Mouse (Mus musculus) MEL (cell line): ENCODE results near the gene Chsy1. TPM values are rescaled to one million over a fixed set of nuclear protein-coding genes. Genes with fewer than 3 reads are reported as not detected.

Source experiments
- DNase-seq: peaks from one replicate; pipeline ENCODE4 v3.0.0; 2011; ENCODE audit warnings: low read depth, low spot score
- H3K27ac ChIP-seq: 2 replicates; pipeline ENCODE4 v1.5.1; 2012; ENCODE audit warnings: low read depth, mild to moderate bottlenecking, control low read depth, low read length, moderate library complexity; ENCODE audit not compliant: control insufficient read depth
- H3K27me3 ChIP-seq, 2 experiments: fragments of 150-350 bp in 1 of 2; sonication (generic) in 1 of 2; 2 replicates each; pipeline ENCODE4 v1.6.1; 2012; ENCODE audit warnings: low read length in 2 of 2, mild to moderate bottlenecking in 2 of 2, improper control_type of control experiment in 1 of 2, moderate library complexity in 1 of 2; ENCODE audit not compliant: insufficient read depth in 2 of 2, control insufficient read depth in 1 of 2
- H3K36me3 ChIP-seq, 2 experiments: 2 replicates each; pipeline ENCODE4 v1.6.1; 2012 to 2014; ENCODE audit warnings: low read length in 2 of 2, improper control_type of control experiment in 1 of 2, inconsistent platforms in 1 of 2, mild to moderate bottlenecking in 1 of 2; ENCODE audit not compliant: insufficient read depth in 2 of 2, control insufficient read depth in 1 of 2
- H3K4me1 ChIP-seq, 2 experiments: fragments of 150-350 bp in 1 of 2; sonication (generic) in 1 of 2; 2 replicates each; pipeline ENCODE4 v1.6.1; 2012; ENCODE audit warnings: low read length in 2 of 2, improper control_type of control experiment in 1 of 2, mild to moderate bottlenecking in 1 of 2; ENCODE audit not compliant: insufficient read depth in 2 of 2, control insufficient read depth in 1 of 2
- H3K4me3 ChIP-seq, 2 experiments: fragments of 150-350 bp in 1 of 2; sonication (generic) in 1 of 2; 2 replicates each; pipeline ENCODE4 v1.5.1; 2012; ENCODE audit warnings: low read depth in 2 of 2, low read length in 2 of 2, mild to moderate bottlenecking in 2 of 2, moderate library complexity in 2 of 2, control low read depth in 1 of 2, improper control_type of control experiment in 1 of 2; ENCODE audit not compliant: control insufficient read depth in 1 of 2, insufficient read depth in 1 of 2
- H3K79me2 ChIP-seq: 2 replicates; pipeline ENCODE4 v1.6.1; 2012; ENCODE audit warnings: mild to moderate bottlenecking, low read length, moderate library complexity; ENCODE audit not compliant: control insufficient read depth, poor library complexity, insufficient read depth
- H3K9ac ChIP-seq: 2 replicates; pipeline ENCODE4 v1.6.1; 2012; ENCODE audit warnings: low read depth, mild to moderate bottlenecking, control low read depth, low read length, moderate library complexity; ENCODE audit not compliant: control insufficient read depth, poor library complexity, severe bottlenecking
- H3K9me3 ChIP-seq: fragments of 150-350 bp; sonication (generic); replicated peaks from 2 replicates; pipeline ENCODE4 v1.6.1; 2012; ENCODE audit warnings: mild to moderate bottlenecking, low read length, improper control_type of control experiment, moderate library complexity; ENCODE audit not compliant: insufficient read depth
- BHLHE40 ChIP-seq: IDR thresholded peaks from 2 replicates; pipeline ENCODE4 v1.6.1; 2012; ENCODE audit warnings: low read depth, mild to moderate bottlenecking, inconsistent platforms, low read length, improper control_type of control experiment, borderline replicate concordance
- CHD1 ChIP-seq: IDR thresholded peaks from 2 replicates; pipeline ENCODE4 v1.6.1; 2012; ENCODE audit warnings: low read depth, mild to moderate bottlenecking, inconsistent platforms, low read length, improper control_type of control experiment
- CHD2 ChIP-seq: IDR thresholded peaks from 2 replicates; pipeline ENCODE4 v1.6.1; 2011; ENCODE audit warnings: low read length, improper control_type of control experiment
- CTCF ChIP-seq, 3 experiments: IDR thresholded peaks in 2 of 3; conservative IDR thresholded peaks in 1 of 3; 2 replicates each; pipeline ENCODE4 v1.5.1; 2011 to 2012; ENCODE audit warnings: low read length in 3 of 3, low read depth in 2 of 3, mild to moderate bottlenecking in 2 of 3, improper control_type of control experiment in 1 of 3, inconsistent platforms in 1 of 3, mixed read lengths in 1 of 3, moderate library complexity in 1 of 3; ENCODE audit not compliant: control insufficient read depth in 1 of 3, insufficient read depth in 1 of 3, poor library complexity in 1 of 3, severe bottlenecking in 1 of 3
- E2F4 ChIP-seq: IDR thresholded peaks from 2 replicates; pipeline ENCODE4 v1.6.1; 2011; ENCODE audit warnings: low read depth, low read length, improper control_type of control experiment, borderline replicate concordance
- ELF1 ChIP-seq: IDR thresholded peaks from 2 replicates; pipeline ENCODE4 v1.6.1; 2014; ENCODE audit warnings: low read depth, mild to moderate bottlenecking, inconsistent platforms, low read length, improper control_type of control experiment, moderate library complexity
- EP300 ChIP-seq, 2 experiments: IDR thresholded peaks; 2 replicates each; pipeline ENCODE4 v1.6.1; 2011; ENCODE audit warnings: improper control_type of control experiment in 2 of 2, low read length in 2 of 2, low read depth in 1 of 2, mild to moderate bottlenecking in 1 of 2
- ETS1 ChIP-seq: IDR thresholded peaks from 2 replicates; pipeline ENCODE4 v1.6.1; 2012; ENCODE audit warnings: low read depth, mild to moderate bottlenecking, inconsistent platforms, low read length, improper control_type of control experiment, moderate library complexity
- JUND ChIP-seq: IDR thresholded peaks from 2 replicates; pipeline ENCODE4 v1.6.1; 2011; ENCODE audit warnings: low read depth, mild to moderate bottlenecking, improper control_type of control experiment, low read length
- KAT2A ChIP-seq: conservative IDR thresholded peaks from 2 replicates; pipeline ENCODE4 v1.6.1; 2012; ENCODE audit warnings: low read depth, low read length, improper control_type of control experiment, inconsistent platforms
- MAX ChIP-seq: IDR thresholded peaks from 2 replicates; pipeline ENCODE4 v1.6.1; 2011; ENCODE audit warnings: low read length, improper control_type of control experiment
- MYB ChIP-seq: IDR thresholded peaks from 2 replicates; pipeline ENCODE4 v1.6.1; 2011; ENCODE audit warnings: mild to moderate bottlenecking, low read depth, low read length, improper control_type of control experiment
- NRF1 ChIP-seq: IDR thresholded peaks from 2 replicates; pipeline ENCODE4 v1.6.1; 2014; ENCODE audit warnings: low read depth, mild to moderate bottlenecking, inconsistent platforms, low read length, improper control_type of control experiment, moderate library complexity; ENCODE audit not compliant: poor library complexity, insufficient read depth, severe bottlenecking
- POLR2AphosphoS2 ChIP-seq: IDR thresholded peaks from 2 replicates; pipeline ENCODE4 v1.6.1; 2011; ENCODE audit warnings: low read length, improper control_type of control experiment
- SMC3 ChIP-seq: IDR thresholded peaks from 2 replicates; pipeline ENCODE4 v1.6.1; 2011; ENCODE audit warnings: low read depth, low read length, improper control_type of control experiment
- TAL1 ChIP-seq: IDR thresholded peaks from 2 replicates; pipeline ENCODE4 v1.6.1; 2012; ENCODE audit warnings: mild to moderate bottlenecking, inconsistent platforms, low read length, moderate library complexity, mixed read lengths
- TCF12 ChIP-seq: IDR thresholded peaks from 2 replicates; pipeline ENCODE4 v1.6.1; 2014; ENCODE audit warnings: low read depth, mild to moderate bottlenecking, inconsistent platforms, low read length, improper control_type of control experiment, moderate library complexity
- USF2 ChIP-seq, 2 experiments: IDR thresholded peaks; 2 replicates each; pipeline ENCODE4 v1.6.1; 2011 to 2012; ENCODE audit warnings: improper control_type of control experiment in 2 of 2, low read length in 2 of 2, borderline replicate concordance in 1 of 2, inconsistent platforms in 1 of 2, low read depth in 1 of 2, mild to moderate bottlenecking in 1 of 2; ENCODE audit not compliant: insufficient read depth in 1 of 2
- ZKSCAN1 ChIP-seq: IDR thresholded peaks from 2 replicates; pipeline ENCODE4 v1.6.1; 2012; ENCODE audit warnings: low read depth, mild to moderate bottlenecking, inconsistent platforms, low read length, improper control_type of control experiment, moderate library complexity
- polyA plus RNA-seq, 2 experiments: library from polyadenylated mRNA; stranded (reverse) in 1 of 2; unstranded in 1 of 2; fragments of >175 nt in 1 of 2; fragments of >200 nt in 1 of 2; gene quantifications; 2 replicates each; pipeline versions ENCODE4 v1.2.1 to v1.2.4; 2012; ENCODE audit warnings: low replicate concordance in 2 of 2, low read depth in 1 of 2; ENCODE audit not compliant: insufficient read length in 2 of 2, insufficient read depth in 1 of 2, missing spikeins in 1 of 2
- total RNA-seq: library from RNA; depleted of rRNA; stranded (reverse); fragments of 300-350 nt; gene quantifications from 2 replicates; pipeline ENCODE4 v1.2.3, GENCODE M21; 2012

Chsy1 gene
- total and polyA plus RNA-seq, 3 experiments: 8.5 to 10.3 TPM; not detected in 1

- no peaks in the 10 kb centered on the region for H3K4me1 ChIP-seq
- H3K36me3 ChIP-seq: no peaks in the 10 kb centered on the region
- no peak overlapping the region for H3K4me3 ChIP-seq
- H3K79me2 ChIP-seq: no peaks in the 10 kb centered on the region; the same call in 1 of the 2 replicates
- DNase-seq: no peak
- no peaks in the 10 kb centered on the region for H3K27me3 ChIP-seq
- H3K9me3 ChIP-seq: no peaks in the 10 kb centered on the region
- TF ChIP-seq TAL1: no peak
- no peak for TF ChIP-seq MYB
- TF ChIP-seq, all 39 proteins: peak for 0
- H3K9ac ChIP-seq: no peak overlapping the region
- H3K27ac ChIP-seq: no peak overlapping the region
Observed at GRCm38 (mm10) chr7:66149506-66149905, 40.2 kb downstream of the Chsy1 start.

- Histone ChIP-seq H3K4me3 (no peak overlapping the region), H3K9ac (no peak overlapping the region), H3K4me1 (no peaks in the 10 kb centered on the region), H3K9me3 (no peaks in the 10 kb centered on the region), H3K36me3 (no peaks in the 10 kb centered on the region), H3K27me3 (no peaks in the 10 kb centered on the region), H3K27ac (no peak overlapping the region), H3K79me2 (no peaks in the 10 kb centered on the region; the same call in 1 of the 2 replicates)
- DNase-seq: no peak
- no peak for TF ChIP-seq POLR2AphosphoS2
Observed at GRCm38 (mm10) chr7:66150411-66150810, 41.1 kb downstream of the Chsy1 start.

GRCm38 (mm10) chr7:66157413-66157812 is 48.1 kb downstream of the Chsy1 start:
- Histone ChIP-seq H3K36me3 (no peaks in the 10 kb centered on the region), H3K27me3 (no peaks in the 10 kb centered on the region), H3K9ac (no peak overlapping the region), H3K4me3 (no peak overlapping the region), H3K9me3 (no peaks in the 10 kb centered on the region), H3K79me2 (0 out of 2 replicates have a peak, but pooled peaks cover 4% of the 10 kb centered on the region), H3K27ac (no peak overlapping the region), H3K4me1 (no peaks in the 10 kb centered on the region)
- DNase-seq: no peak
- TF ChIP-seq USF2 (IDR thresholded peaks at IDR 0.05; ENCODE audit: borderline replicate concordance in 1 of 2, insufficient read depth in 1 of 2, low read depth in 1 of 2, low read length in 2 of 2): no peak
- no peak for TF ChIP-seq ETS1
- no peak for TF ChIP-seq NRF1
- no peak for TF ChIP-seq MYB

GRCm38 (mm10) chr7:66157861-66158415 is 48.6 kb downstream of the Chsy1 start:
- no peaks in the 10 kb centered on the region for H3K27me3 ChIP-seq
- no peak overlapping the region for H3K9ac ChIP-seq
- no peak overlapping the region for H3K4me3 ChIP-seq
- no peak for DNase-seq
- no peaks in the 10 kb centered on the region for H3K9me3 ChIP-seq
- H3K36me3 ChIP-seq: no peaks in the 10 kb centered on the region
- 0 out of 2 replicates have a peak, but pooled peaks cover 4% of the 10 kb centered on the region for H3K79me2 ChIP-seq
- no peaks in the 10 kb centered on the region for H3K4me1 ChIP-seq
- H3K27ac ChIP-seq: no peak overlapping the region
- TF ChIP-seq ELF1 (no peak), CHD2 (no peak), ETS1 (no peak), CHD1 (no peak), EP300 (IDR thresholded peaks at IDR 0.05; ENCODE audit: low read depth in 1 of 2, low read length in 2 of 2) (no peak), E2F4 (no peak), NRF1 (no peak), ZKSCAN1 (no peak), MYB (no peak), JUND (no peak), TAL1 (no peak), MAX (no peak), SMC3 (no peak), TCF12 (no peak), CTCF (IDR thresholded peaks at IDR 0.05 in 2 of 3, conservative IDR thresholded peaks at IDR 0.05 in 1 of 3; ENCODE audit: control insufficient read depth in 1 of 3, insufficient read depth in 1 of 3, low read depth in 2 of 3, low read length in 3 of 3, poor library complexity in 1 of 3, severe bottlenecking in 1 of 3) (no peak), BHLHE40 (no peak), KAT2A (no peak)
